Mouse (Mus musculus): ENCODE measurements around the gene Adamts14. TPM values are rescaled to one million over a fixed set of nuclear protein-coding genes. Genes with fewer than 3 reads are reported as not detected.

The Adamts14 gene
- polyA plus RNA-seq, 1 experiment from 2014 or later = 0.37 TPM

DNA sequence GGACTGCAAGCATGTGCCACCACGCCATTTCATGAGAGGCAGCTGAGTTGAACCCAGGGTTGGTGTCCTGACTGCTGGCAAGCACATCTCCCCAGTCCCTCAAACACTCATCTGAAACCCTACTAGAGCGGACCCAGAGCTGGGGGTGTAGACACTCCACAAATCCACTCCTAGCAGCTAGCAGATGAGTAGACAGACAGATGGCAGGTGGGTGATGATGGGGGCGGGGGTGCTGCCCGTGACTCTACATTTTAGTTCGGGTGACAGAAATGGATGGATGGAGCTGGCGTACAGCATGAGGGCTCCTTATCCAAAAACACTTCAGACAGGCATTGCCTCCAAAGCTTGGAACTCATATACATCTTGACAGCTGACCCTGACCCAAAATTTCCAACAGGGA is 26.9 kb downstream of the Adamts14 start:
- ATAC-seq (ENCODE audit: low FRiP score) (no peak), DNase-seq (ENCODE audit: low spot score) (no peak)
- no peaks in the 10 kb centered on the region for H3K27me3 ChIP-seq (ENCODE audit: control insufficient read depth, insufficient read depth, low read length)
- WGBS = 87% methylated on average over 6 of the region's 6 CpGs
- no peak overlapping the region for H3K9ac ChIP-seq (ENCODE audit: low read depth, low read length)
- H3K36me3 ChIP-seq (ENCODE audit: control insufficient read depth, insufficient read depth, low read length) = no peaks in the 10 kb centered on the region
- H3K9me3 ChIP-seq (ENCODE audit: control insufficient read depth, low read length) = no peaks in the 10 kb centered on the region
- no peak overlapping the region for H3K4me3 ChIP-seq (ENCODE audit: low read depth, low read length)
- H3K27ac ChIP-seq (ENCODE audit: low read depth, low read length) = no peak overlapping the region
- H3K4me1 ChIP-seq (replicated peaks; ENCODE audit: control insufficient read depth, insufficient read depth, low read length) = no peaks in the 10 kb centered on the region
- no peak overlapping the region for H3K4me2 ChIP-seq (replicated peaks; ENCODE audit: low read depth, low read length)

DNA sequence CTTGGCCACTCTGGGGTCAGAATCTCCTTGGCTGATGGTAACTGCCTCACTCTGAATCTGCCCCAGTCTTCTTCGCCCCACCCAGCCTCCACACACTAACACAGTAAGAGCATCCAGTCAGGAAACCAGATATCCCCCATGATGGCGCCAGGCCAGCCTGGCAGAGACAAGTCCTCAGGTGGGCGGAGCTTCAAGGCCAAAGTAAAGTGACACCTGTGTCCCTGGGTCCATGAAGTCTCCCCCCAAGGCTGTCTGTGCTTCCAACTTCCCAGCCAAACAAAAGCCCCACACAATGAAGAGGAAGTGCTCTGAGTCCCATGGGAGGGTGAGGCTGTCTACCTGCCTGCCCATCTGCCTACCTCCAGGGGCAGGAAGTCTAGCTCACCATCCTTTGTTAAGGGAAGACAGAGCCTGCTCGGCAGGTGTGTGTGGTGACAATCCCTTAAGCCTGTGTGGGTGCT is 31.2 kb downstream of the Adamts14 start:
- no peak overlapping the region for H3K4me3 ChIP-seq (ENCODE audit: low read depth, low read length)
- H3K9me3 ChIP-seq (ENCODE audit: control insufficient read depth, low read length) = no peaks in the 10 kb centered on the region
- no peaks in the 10 kb centered on the region for H3K36me3 ChIP-seq (ENCODE audit: control insufficient read depth, insufficient read depth, low read length)
- 68% methylated on average over 4 of the region's 4 CpGs for WGBS
- no peak overlapping the region for H3K4me2 ChIP-seq (replicated peaks; ENCODE audit: low read depth, low read length)
- ATAC-seq (ENCODE audit: low FRiP score) (no peak), DNase-seq (ENCODE audit: low spot score) (no peak)
- H3K27ac ChIP-seq (ENCODE audit: low read depth, low read length) = no peak overlapping the region
- no peaks in the 10 kb centered on the region for H3K4me1 ChIP-seq (replicated peaks; ENCODE audit: control insufficient read depth, insufficient read depth, low read length)
- H3K9ac ChIP-seq (ENCODE audit: low read depth, low read length) = no peak overlapping the region
- H3K27me3 ChIP-seq (ENCODE audit: control insufficient read depth, insufficient read depth, low read length) = no peaks in the 10 kb centered on the region

DNA sequence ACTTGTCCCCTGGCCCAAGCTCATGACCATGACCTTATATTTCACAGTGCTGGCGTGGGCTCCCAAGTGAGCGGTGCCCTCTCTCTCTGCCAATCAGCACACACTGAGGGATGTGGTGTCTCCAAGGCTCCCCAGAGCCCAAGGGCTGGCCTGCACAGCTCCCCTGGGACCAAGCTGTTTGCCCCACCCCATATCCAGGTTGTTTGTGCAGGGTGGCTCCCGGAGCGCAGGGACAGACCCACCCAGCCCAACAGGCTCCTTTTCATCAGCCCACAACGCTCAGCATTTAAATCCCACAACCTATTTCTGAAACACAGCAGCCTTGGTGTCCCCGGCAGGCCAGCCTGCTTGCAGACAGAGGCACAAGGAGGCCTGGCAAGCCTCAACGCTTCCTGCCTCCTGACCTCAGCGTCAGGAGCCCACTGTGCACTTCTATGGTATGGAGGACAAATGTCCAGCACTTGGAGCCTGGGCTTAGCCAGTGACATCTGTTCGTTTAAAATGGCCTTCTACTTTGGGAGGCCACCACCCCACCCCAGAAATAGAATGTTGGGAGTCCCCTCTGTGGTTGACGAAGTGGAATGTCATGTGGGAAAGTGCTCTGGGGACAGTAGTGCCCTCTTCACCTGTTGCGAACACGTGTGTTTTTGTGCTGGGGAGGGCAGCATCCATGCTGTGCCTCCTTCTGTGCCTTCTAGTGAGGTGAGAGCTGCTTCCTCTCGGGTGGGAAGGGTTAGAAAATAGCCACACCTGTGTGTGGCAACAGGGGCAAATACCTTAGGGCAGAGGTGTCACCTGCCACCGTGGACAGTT is 32.9 kb downstream of the Adamts14 start:
- Histone ChIP-seq H3K4me1 (replicated peaks; ENCODE audit: control insufficient read depth, insufficient read depth, low read length) (no peaks in the 10 kb centered on the region), H3K27ac (ENCODE audit: low read depth, low read length) (no peak overlapping the region)

GRCm38 (mm10) chr10:61237391-61237785 is 35.9 kb downstream of the Adamts14 start:
- 83% methylated on average over 6 of the region's 6 CpGs for WGBS
- Histone ChIP-seq H3K27ac (ENCODE audit: low read depth, low read length) (no peak overlapping the region), H3K4me3 (ENCODE audit: low read depth, low read length) (no peak overlapping the region), H3K9ac (ENCODE audit: low read depth, low read length) (no peak overlapping the region), H3K4me2 (replicated peaks; ENCODE audit: low read depth, low read length) (no peak overlapping the region), H3K36me3 (ENCODE audit: control insufficient read depth, insufficient read depth, low read length) (no peaks in the 10 kb centered on the region), H3K27me3 (ENCODE audit: control insufficient read depth, insufficient read depth, low read length) (no peaks in the 10 kb centered on the region), H3K4me1 (replicated peaks; ENCODE audit: control insufficient read depth, insufficient read depth, low read length) (no peaks in the 10 kb centered on the region), H3K9me3 (ENCODE audit: control insufficient read depth, low read length) (no peaks in the 10 kb centered on the region)
- ATAC-seq (ENCODE audit: low FRiP score) (no peak), DNase-seq (ENCODE audit: low spot score) (no peak)

More for the DNA sequence above, 32.9 kb downstream of the Adamts14 start:
- Histone ChIP-seq H3K4me2 (replicated peaks; ENCODE audit: low read depth, low read length) (no peak overlapping the region), H3K27me3 (ENCODE audit: control insufficient read depth, insufficient read depth, low read length) (no peaks in the 10 kb centered on the region), H3K9me3 (ENCODE audit: control insufficient read depth, low read length) (no peaks in the 10 kb centered on the region), H3K36me3 (ENCODE audit: control insufficient read depth, insufficient read depth, low read length) (no peaks in the 10 kb centered on the region), H3K4me3 (ENCODE audit: low read depth, low read length) (no peak overlapping the region), H3K9ac (ENCODE audit: low read depth, low read length) (no peak overlapping the region)
- no peak for DNase-seq (ENCODE audit: low spot score)
- WGBS = 70% methylated on average over 14 of the region's 14 CpGs
- no peak for ATAC-seq (ENCODE audit: low FRiP score)

DNA sequence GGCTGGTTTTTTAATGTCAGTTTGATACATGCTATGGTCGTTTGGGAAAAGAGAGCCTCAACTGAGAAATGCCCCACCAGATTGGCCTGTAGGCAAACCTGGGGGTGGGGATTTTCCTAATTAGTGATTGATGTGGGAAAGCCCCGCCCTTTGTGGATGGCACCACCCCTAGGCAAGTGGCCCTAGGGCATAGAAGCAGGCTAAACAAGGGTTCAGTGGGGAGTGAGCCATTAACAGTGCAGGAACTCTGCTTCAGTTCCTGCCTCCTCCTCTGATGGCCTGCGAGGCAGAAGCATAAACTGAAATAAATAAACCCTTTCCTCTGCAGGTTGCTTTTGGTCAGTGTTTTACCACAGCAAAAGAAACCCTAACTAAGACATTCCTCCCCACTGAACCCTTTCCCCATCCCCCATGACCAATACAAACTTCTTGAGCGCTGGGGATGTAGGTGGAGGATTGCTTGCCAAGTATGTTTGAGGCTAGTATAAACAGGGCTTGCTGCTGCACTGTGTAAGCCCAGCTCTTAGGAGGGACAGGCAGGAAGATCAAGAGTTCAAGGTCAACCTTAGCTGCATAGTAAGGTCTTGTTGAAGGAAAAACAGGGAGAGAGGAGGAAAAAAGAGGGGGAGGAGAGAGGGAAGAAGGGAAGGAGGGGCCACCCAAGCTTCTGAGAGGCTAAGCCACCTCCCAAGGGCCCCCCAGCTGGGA is 36.4 kb downstream of the Adamts14 start:
- no peak overlapping the region for H3K27ac ChIP-seq (ENCODE audit: low read depth, low read length)
- H3K4me2 ChIP-seq (replicated peaks; ENCODE audit: low read depth, low read length) = no peak overlapping the region
- DNase-seq (ENCODE audit: low spot score) (no peak), ATAC-seq (ENCODE audit: low FRiP score) (no peak)
- H3K27me3 ChIP-seq (ENCODE audit: control insufficient read depth, insufficient read depth, low read length) = no peaks in the 10 kb centered on the region
- no peaks in the 10 kb centered on the region for H3K4me1 ChIP-seq (replicated peaks; ENCODE audit: control insufficient read depth, insufficient read depth, low read length)
- 63% methylated on average over 4 of the region's 4 CpGs for WGBS
- no peaks in the 10 kb centered on the region for H3K9me3 ChIP-seq (ENCODE audit: control insufficient read depth, low read length)
- H3K36me3 ChIP-seq (ENCODE audit: control insufficient read depth, insufficient read depth, low read length) = no peaks in the 10 kb centered on the region
- no peak overlapping the region for H3K4me3 ChIP-seq (ENCODE audit: low read depth, low read length)
- no peak overlapping the region for H3K9ac ChIP-seq (ENCODE audit: low read depth, low read length)

- Histone ChIP-seq H3K4me1 (replicated peaks; ENCODE audit: control insufficient read depth, insufficient read depth, low read length) (no peaks in the 10 kb centered on the region), H3K27me3 (ENCODE audit: control insufficient read depth, insufficient read depth, low read length) (no peaks in the 10 kb centered on the region), H3K9me3 (ENCODE audit: control insufficient read depth, low read length) (no peaks in the 10 kb centered on the region), H3K36me3 (ENCODE audit: control insufficient read depth, insufficient read depth, low read length) (no peaks in the 10 kb centered on the region), H3K4me3 (ENCODE audit: low read depth, low read length) (no peak overlapping the region), H3K4me2 (replicated peaks; ENCODE audit: low read depth, low read length) (no peak overlapping the region), H3K9ac (ENCODE audit: low read depth, low read length) (no peak overlapping the region), H3K27ac (ENCODE audit: low read depth, low read length) (no peak overlapping the region)
- DNase-seq (ENCODE audit: low spot score) (no peak), ATAC-seq (ENCODE audit: low FRiP score) (no peak)
- 86% methylated on average over 6 of the region's 6 CpGs for WGBS
These were observed 37.5 kb downstream of the Adamts14 start for GRCm38 (mm10) chr10:61235677-61236267.

- WGBS = 74% methylated on average over 4 of the region's 4 CpGs
- no peak for ATAC-seq (ENCODE audit: low FRiP score)
- no peaks in the 10 kb centered on the region for H3K36me3 ChIP-seq (ENCODE audit: control insufficient read depth, insufficient read depth, low read length)
These were observed 38.9 kb downstream of the Adamts14 start for GRCm38 (mm10) chr10:61234319-61234718.

GRCm38 (mm10) chr10:61232858-61233567 is 40.2 kb downstream of the Adamts14 start:
- DNase-seq (ENCODE audit: low spot score) (no peak), ATAC-seq (ENCODE audit: low FRiP score) (no peak)
- no peak overlapping the region for H3K4me3 ChIP-seq (ENCODE audit: low read depth, low read length)
- no peaks in the 10 kb centered on the region for H3K4me1 ChIP-seq (replicated peaks; ENCODE audit: control insufficient read depth, insufficient read depth, low read length)
- H3K27me3 ChIP-seq (ENCODE audit: control insufficient read depth, insufficient read depth, low read length) = no peaks in the 10 kb centered on the region
- 51% methylated on average over 7 of the region's 7 CpGs for WGBS
- H3K4me2 ChIP-seq (replicated peaks; ENCODE audit: low read depth, low read length) = no peak overlapping the region
- H3K27ac ChIP-seq (ENCODE audit: low read depth, low read length) = no peak overlapping the region
- H3K9me3 ChIP-seq (ENCODE audit: control insufficient read depth, low read length) = no peaks in the 10 kb centered on the region
- no peak overlapping the region for H3K9ac ChIP-seq (ENCODE audit: low read depth, low read length)
- no peaks in the 10 kb centered on the region for H3K36me3 ChIP-seq (ENCODE audit: control insufficient read depth, insufficient read depth, low read length)

More at GRCm38 (mm10) chr10:61234319-61234718, 38.9 kb downstream of the Adamts14 start:
- Histone ChIP-seq H3K4me3 (ENCODE audit: low read depth, low read length) (no peak overlapping the region), H3K27ac (ENCODE audit: low read depth, low read length) (no peak overlapping the region), H3K27me3 (ENCODE audit: control insufficient read depth, insufficient read depth, low read length) (no peaks in the 10 kb centered on the region), H3K9ac (ENCODE audit: low read depth, low read length) (no peak overlapping the region), H3K4me1 (replicated peaks; ENCODE audit: control insufficient read depth, insufficient read depth, low read length) (no peaks in the 10 kb centered on the region), H3K9me3 (ENCODE audit: control insufficient read depth, low read length) (no peaks in the 10 kb centered on the region), H3K4me2 (replicated peaks; ENCODE audit: low read depth, low read length) (no peak overlapping the region)
- no peak for DNase-seq (ENCODE audit: low spot score)
